Mouse (Mus musculus) liver, postnatal 0 days (tissue): ENCODE measurements around the gene Ccdc88c. TPM values are rescaled to one million over a fixed set of nuclear protein-coding genes. Genes with fewer than 3 reads are reported as not detected.

ENCODE experiments used
- ATAC-seq: fragments of 200-750 bp; cut with Nextera tagmentation; 2 replicates; pipeline ENCODE4 v1.8.0; 2017; ENCODE audit warnings: mild to moderate bottlenecking, moderate library complexity
- DNase-seq: peaks from one replicate; pipeline ENCODE4 v3.0.0-alpha.2; 2016
- H3K27ac ChIP-seq: fragments of 300-500 bp; sonication (generic); 2 replicates; pipeline ENCODE4 v1.5.1; 2014; ENCODE audit warnings: antibody characterized with exemption, moderate library complexity, mild to moderate bottlenecking, low read depth
- H3K27me3 ChIP-seq: fragments of 300-500 bp; sonication (generic); 2 replicates; pipeline ENCODE4 v1.6.1; 2014; ENCODE audit warnings: low read length, control low read depth, mixed read lengths; ENCODE audit not compliant: insufficient read depth
- H3K36me3 ChIP-seq: fragments of 300-500 bp; sonication (generic); replicated peaks from 2 replicates; pipeline ENCODE4 v1.6.1; 2014; ENCODE audit warnings: mild to moderate bottlenecking, control low read depth, low read length, moderate library complexity, mixed read lengths; ENCODE audit not compliant: insufficient read depth
- H3K4me1 ChIP-seq: fragments of 300-500 bp; sonication (generic); 2 replicates; pipeline ENCODE4 v1.6.1; 2014; ENCODE audit warnings: antibody characterized with exemption, mild to moderate bottlenecking, control low read depth; ENCODE audit not compliant: insufficient read depth
- H3K4me2 ChIP-seq: fragments of 300-500 bp; sonication (generic); 2 replicates; pipeline ENCODE4 v1.6.1; 2014; ENCODE audit warnings: low read depth, mild to moderate bottlenecking, low read length, moderate library complexity, mixed read lengths
- H3K4me3 ChIP-seq: fragments of 300-500 bp; sonication (generic); 2 replicates; pipeline ENCODE4 v1.5.1; 2014; ENCODE audit warnings: low read depth, low read length
- H3K9ac ChIP-seq: fragments of 300-500 bp; sonication (generic); replicated peaks from 2 replicates; pipeline ENCODE4 v1.6.1; 2014; ENCODE audit warnings: mild to moderate bottlenecking, moderate library complexity
- H3K9me3 ChIP-seq: fragments of 300-500 bp; sonication (generic); 2 replicates; pipeline ENCODE4 v1.6.1; 2016; ENCODE audit warnings: mild to moderate bottlenecking, control low read depth, low read length, mixed read lengths
- CTCF ChIP-seq: sonication (generic); IDR thresholded peaks from 2 replicates; pipeline ENCODE4 v1.5.1; 2016; ENCODE audit warnings: antibody characterized with exemption, low read depth
- EP300 ChIP-seq: IDR thresholded peaks from 2 replicates; pipeline ENCODE4 v1.6.1; 2016; ENCODE audit warnings: antibody characterized with exemption, low read depth, mild to moderate bottlenecking
- WGBS: fragments of 180-500 bp; shearing (Covaris S2); extraction: QIAGEN DNeasy Blood & Tissue Kit; methylation state at CpG from one replicate; pipeline ENCODE4 v1.1.7; 2014; ENCODE audit not compliant: insufficient replicate concordance; 5-methylcytosine and 5-hydroxymethylcytosine counted together
- polyA plus RNA-seq: library from polyadenylated mRNA; unstranded; fragments of >200 nt; fragmentation: Nextera tagmentation; extraction: Ambion mirVana; gene quantifications from 2 replicates; pipeline ENCODE4 v1.2.1, GENCODE M21; 2015

Ccdc88c gene
- polyA plus RNA-seq, 1 experiment from 2014 or later, result 4.2 TPM

DNA sequence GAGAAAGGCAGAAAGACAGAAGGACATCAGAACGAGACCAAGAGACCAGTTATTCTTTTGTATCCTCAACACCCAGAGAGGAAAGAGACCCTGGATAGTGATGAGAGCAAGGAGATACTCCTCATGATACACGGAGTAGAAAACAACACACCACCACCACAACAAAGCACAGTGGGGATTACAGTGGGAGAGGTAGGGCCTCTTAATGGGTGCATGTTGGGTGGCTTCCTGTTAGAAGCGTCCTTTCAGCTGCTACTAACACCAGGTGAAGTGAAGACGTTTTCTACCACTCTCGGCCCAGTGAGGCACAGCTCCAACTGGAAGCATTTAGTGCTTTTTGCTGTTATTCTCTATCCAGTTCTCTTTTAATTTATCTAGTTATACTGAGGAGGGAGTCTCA lies 122.0 kb downstream of the Ccdc88c start:
- H3K9ac ChIP-seq, result no peak overlapping the region
- ATAC-seq (no peak), DNase-seq (no peak)
- 74% methylated on average over 5 of the region's 5 CpGs for WGBS
- TF ChIP-seq EP300 (no peak), CTCF (no peak)
- no peaks in the 10 kb centered on the region for H3K9me3 ChIP-seq
- no peak overlapping the region for H3K27ac ChIP-seq
- H3K4me3 ChIP-seq, result no peak overlapping the region
- no peak overlapping the region for H3K4me2 ChIP-seq
- no peaks in the 10 kb centered on the region for H3K36me3 ChIP-seq
- peaks cover 6% of the 10 kb centered on the region; the same call in 1 of the 2 replicates for H3K4me1 ChIP-seq
- H3K27me3 ChIP-seq, result peaks cover 24% of the 10 kb centered on the region

- Histone ChIP-seq H3K27ac (no peak overlapping the region), H3K36me3 (no peaks in the 10 kb centered on the region), H3K4me1 (peaks cover 8% of the 10 kb centered on the region; the same call in 1 of the 2 replicates), H3K4me2 (no peak overlapping the region), H3K4me3 (no peak overlapping the region), H3K27me3 (peaks cover 42% of the 10 kb centered on the region), H3K9ac (no peak overlapping the region), H3K9me3 (no peaks in the 10 kb centered on the region)
- ATAC-seq (no peak), DNase-seq (no peak)
- WGBS, result 76% methylated on average over 9 of the region's 9 CpGs
- no peak for TF ChIP-seq EP300
- no peak for TF ChIP-seq CTCF
These were observed 125.1 kb downstream of the Ccdc88c start for GRCm38 (mm10) chr12:100903761-100904160.

DNA sequence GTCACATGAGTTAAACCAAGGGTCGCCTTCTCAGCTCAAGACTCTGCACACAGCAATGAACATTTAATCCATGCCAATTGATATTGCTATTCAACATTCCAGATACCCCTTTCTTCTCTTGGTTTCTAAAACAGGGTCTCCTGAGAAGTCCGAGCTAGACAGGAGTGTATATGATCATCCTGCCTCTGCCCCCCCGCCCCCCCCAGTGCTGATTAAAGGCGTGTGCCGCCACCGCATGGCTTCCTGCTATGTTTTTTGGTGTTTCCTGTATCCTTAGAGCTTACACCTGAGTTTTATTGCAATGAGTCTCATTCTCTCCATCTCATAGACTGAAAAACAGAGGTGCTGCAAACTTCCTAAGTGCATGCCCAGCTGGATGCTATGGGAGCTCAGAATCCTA lies 127.5 kb downstream of the Ccdc88c start:
- no peak for DNase-seq
- no peak overlapping the region for H3K27ac ChIP-seq
- TF ChIP-seq CTCF, result no peak
- H3K4me3 ChIP-seq, result no peak overlapping the region
- peaks cover 37% of the 10 kb centered on the region for H3K27me3 ChIP-seq
- H3K36me3 ChIP-seq, result no peaks in the 10 kb centered on the region
- H3K9me3 ChIP-seq, result no peaks in the 10 kb centered on the region
- 0 out of 2 replicates have a peak, but pooled peaks cover 2% of the 10 kb centered on the region for H3K4me1 ChIP-seq
- no peak overlapping the region for H3K4me2 ChIP-seq
- 49% methylated on average over 6 of the region's 6 CpGs for WGBS
- no peak overlapping the region for H3K9ac ChIP-seq
- no peak for ATAC-seq

DNA sequence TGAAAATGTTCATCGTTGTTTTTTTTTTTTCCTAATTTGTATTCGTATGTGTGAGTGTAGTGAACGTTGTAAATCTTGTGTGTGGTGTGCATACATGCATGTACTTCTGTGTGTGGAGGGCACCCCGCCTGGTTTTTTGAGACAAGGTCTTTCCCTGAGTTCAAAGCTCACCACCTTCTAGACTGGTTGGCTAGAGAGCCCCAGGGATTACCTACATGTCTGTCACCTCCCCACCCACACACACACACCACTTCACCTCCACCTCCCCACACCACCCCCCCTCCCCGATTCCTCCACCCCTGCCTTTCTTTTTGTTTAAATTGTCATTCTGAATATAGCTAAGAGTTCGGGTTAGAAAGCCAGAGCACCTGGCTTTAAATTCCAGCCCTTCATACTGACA lies 128.0 kb downstream of the Ccdc88c start:
- no peak for DNase-seq
- H3K27me3 ChIP-seq, result peaks cover 38% of the 10 kb centered on the region
- 0 out of 2 replicates have a peak, but pooled peaks cover 2% of the 10 kb centered on the region for H3K4me1 ChIP-seq
- no peak for ATAC-seq
- H3K36me3 ChIP-seq, result no peaks in the 10 kb centered on the region
- 63% methylated on average over 6 of the region's 6 CpGs for WGBS
- H3K4me2 ChIP-seq, result no peak overlapping the region
- TF ChIP-seq EP300, result no peak
- no peak for TF ChIP-seq CTCF
- no peak overlapping the region for H3K9ac ChIP-seq
- no peak overlapping the region for H3K27ac ChIP-seq
- H3K9me3 ChIP-seq, result no peaks in the 10 kb centered on the region
- no peak overlapping the region for H3K4me3 ChIP-seq

DNA sequence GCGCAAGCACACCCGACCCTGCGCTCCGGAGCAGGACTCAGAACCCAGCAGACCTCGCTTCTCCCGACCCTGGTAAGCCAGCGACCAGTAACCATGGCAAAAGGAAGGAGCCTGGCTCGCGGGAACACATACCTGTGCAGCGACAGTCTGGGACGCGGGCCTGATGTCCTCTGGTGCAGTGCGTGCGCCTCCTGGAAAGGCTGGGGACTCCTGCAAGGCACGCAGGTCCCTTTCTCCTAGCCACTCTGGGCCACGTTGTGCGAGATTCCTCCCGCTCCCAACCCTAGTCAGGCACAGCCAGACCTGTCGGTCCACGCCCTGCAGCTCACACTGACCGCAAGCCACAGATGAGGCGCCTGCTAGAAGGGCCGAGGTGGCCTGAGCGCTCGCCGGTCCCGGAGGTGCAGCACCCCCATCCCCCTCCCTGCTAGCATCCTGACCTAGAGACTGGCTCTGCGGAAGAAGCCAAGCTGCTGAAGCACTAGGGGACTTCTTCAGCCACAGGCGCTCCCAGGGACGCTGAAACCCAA lies 129.7 kb downstream of the Ccdc88c start:
- ATAC-seq, result no peak
- no peaks in the 10 kb centered on the region for H3K36me3 ChIP-seq
- H3K27ac ChIP-seq, result no peak overlapping the region
- H3K27me3 ChIP-seq, result peaks cover 44% of the 10 kb centered on the region
- no peak overlapping the region for H3K4me2 ChIP-seq
- TF ChIP-seq EP300 (no peak), CTCF (no peak)
- H3K4me3 ChIP-seq, result peak overlapping the region; percentile 20; the same call in 1 of the 2 replicates
- no peak overlapping the region for H3K9ac ChIP-seq
- 1% methylated on average over 29 of the region's 30 CpGs for WGBS
- 0 out of 2 replicates have a peak, but pooled peaks cover 2% of the 10 kb centered on the region for H3K4me1 ChIP-seq
- H3K9me3 ChIP-seq, result no peaks in the 10 kb centered on the region
- DNase-seq, result no peak

DNA sequence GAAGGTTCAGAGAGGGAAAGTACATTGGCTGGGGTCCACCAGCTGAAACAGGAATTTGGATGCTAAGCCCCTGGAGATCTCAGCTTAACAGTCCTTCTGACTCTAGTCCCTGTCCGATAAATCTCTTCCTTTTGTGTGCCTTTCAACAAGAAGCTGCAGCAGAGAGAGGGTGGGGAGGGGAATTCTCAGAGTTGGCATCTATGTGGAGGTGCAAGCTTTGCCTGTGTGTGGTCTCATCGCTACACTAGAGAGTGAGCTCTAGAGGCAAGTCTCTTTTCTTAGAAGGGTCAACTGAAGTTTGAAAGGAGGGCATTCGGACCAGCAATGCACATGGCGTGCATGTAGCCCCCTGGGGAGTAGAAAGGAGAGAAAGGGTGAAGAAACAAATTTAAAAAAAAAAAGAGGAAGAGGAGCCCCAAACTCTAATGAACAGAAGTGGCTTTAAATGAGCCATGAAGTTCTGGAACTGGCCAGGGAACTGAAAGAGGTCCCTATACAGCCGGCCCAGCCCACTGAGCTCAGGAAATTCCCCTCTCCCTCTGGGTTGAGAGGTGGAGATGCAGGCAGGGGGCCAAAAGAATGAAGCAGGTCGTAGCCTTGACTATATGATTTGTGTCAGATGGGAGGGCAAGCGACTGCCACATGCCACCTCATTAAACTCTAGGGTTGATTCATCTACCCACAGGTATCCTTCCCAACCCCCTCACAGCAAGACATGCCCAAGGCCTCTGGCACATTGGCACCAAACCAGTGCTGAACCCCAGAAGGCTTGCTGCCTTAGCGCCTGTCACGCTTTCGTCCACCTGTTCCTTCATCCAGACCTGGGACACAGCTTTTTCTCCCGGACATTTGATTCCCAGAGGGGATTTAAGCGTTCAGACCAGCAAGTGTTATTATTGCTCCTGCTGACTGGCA lies 130.9 kb downstream of the Ccdc88c start:
- H3K27me3 ChIP-seq, result peaks cover 44% of the 10 kb centered on the region
- H3K9me3 ChIP-seq, result no peaks in the 10 kb centered on the region
- 38% methylated on average over 12 of the region's 12 CpGs for WGBS
- 0 out of 2 replicates have a peak, but pooled peaks cover 2% of the 10 kb centered on the region for H3K4me1 ChIP-seq
- ATAC-seq, result no peak
- no peak overlapping the region for H3K27ac ChIP-seq
- DNase-seq, result no peak
- H3K36me3 ChIP-seq, result no peaks in the 10 kb centered on the region
- no peak overlapping the region for H3K9ac ChIP-seq
- H3K4me2 ChIP-seq, result no peak overlapping the region
- no peak overlapping the region for H3K4me3 ChIP-seq
- no peak for TF ChIP-seq EP300
- no peak for TF ChIP-seq CTCF
